Mouse (Mus musculus) neural tube, embryonic 11.5 days (tissue): ENCODE data around the gene Sema3b. TPM values are rescaled to one million over a fixed set of nuclear protein-coding genes. Genes with fewer than 3 reads are reported as not detected.

Experiments
- ATAC-seq: fragments of 200-750 bp; cut with Nextera tagmentation; 2 replicates; pipeline ENCODE4 v1.8.0; 2017; ENCODE audit warnings: moderate number of reproducible peaks, mild to moderate bottlenecking, moderate TSS enrichment, moderate library complexity; ENCODE audit not compliant: insufficient read depth, low FRiP score, low TSS enrichment
- DNase-seq: peaks from one replicate; pipeline ENCODE4 v3.0.0-alpha.2; 2015; ENCODE audit warnings: low spot score
- H3K27ac ChIP-seq: fragments of 300-500 bp; sonication (generic); 2 replicates; pipeline ENCODE4 v1.5.1; 2014; ENCODE audit warnings: low read depth, mild to moderate bottlenecking, low read length
- H3K27me3 ChIP-seq: fragments of 300-500 bp; sonication (generic); 2 replicates; pipeline ENCODE4 v1.6.1; 2014; ENCODE audit warnings: mild to moderate bottlenecking, low read length, mixed read lengths; ENCODE audit not compliant: control insufficient read depth, insufficient read depth
- H3K36me3 ChIP-seq: fragments of 300-500 bp; sonication (generic); 2 replicates; pipeline ENCODE4 v1.6.1; 2014; ENCODE audit warnings: mild to moderate bottlenecking, low read length, moderate library complexity, mixed read lengths; ENCODE audit not compliant: control insufficient read depth, insufficient read depth
- H3K4me1 ChIP-seq: fragments of 300-500 bp; sonication (generic); 2 replicates; pipeline ENCODE4 v1.6.1; 2014; ENCODE audit warnings: low read length, mixed read lengths; ENCODE audit not compliant: control insufficient read depth, insufficient read depth
- H3K4me2 ChIP-seq: fragments of 300-500 bp; sonication (generic); 2 replicates; pipeline ENCODE4 v1.6.1; 2014; ENCODE audit warnings: low read depth, mild to moderate bottlenecking, moderate library complexity
- H3K4me3 ChIP-seq: fragments of 300-500 bp; sonication (generic); 2 replicates; pipeline ENCODE4 v1.5.1; 2014; ENCODE audit warnings: low read depth, low read length
- H3K9ac ChIP-seq: fragments of 300-500 bp; sonication (generic); 2 replicates; pipeline ENCODE4 v1.6.1; 2014; ENCODE audit warnings: mild to moderate bottlenecking, low read length
- H3K9me3 ChIP-seq: fragments of 300-500 bp; sonication (generic); 2 replicates; pipeline ENCODE4 v1.6.1; 2016; ENCODE audit warnings: low read length; ENCODE audit not compliant: control insufficient read depth
- WGBS: fragments of 180-500 bp; shearing (Covaris S2); extraction: QIAGEN DNeasy Blood & Tissue Kit; methylation state at CpG from one replicate; pipeline ENCODE4 v1.1.7; 2014; 5-methylcytosine and 5-hydroxymethylcytosine counted together
- polyA plus RNA-seq: library from polyadenylated mRNA; unstranded; fragments of >200 nt; fragmentation: Nextera tagmentation; extraction: Ambion mirVana; gene quantifications from 2 replicates; pipeline ENCODE4 v1.2.1, GENCODE M21; 2014

Gene Sema3b
- polyA plus RNA-seq, 1 experiment from 2014 or later = 2.6 TPM

GRCm38 (mm10) chr9:107611456-107612190 is 2.6 kb upstream of the Sema3b start:
- Histone ChIP-seq H3K4me2 (peak overlapping the region; percentile 69), H3K4me1 (peaks cover 44% of the 10 kb centered on the region)
- 82% methylated on average over 6 of the region's 6 CpGs for WGBS

GRCm38 (mm10) chr9:107609433-107609830 is 403 bp upstream of the Sema3b start:
- Histone ChIP-seq H3K4me1 (peaks cover 38% of the 10 kb centered on the region), H3K9ac (no peak overlapping the region), H3K9me3 (no peaks in the 10 kb centered on the region), H3K4me2 (no peak overlapping the region), H3K27me3 (no peaks in the 10 kb centered on the region), H3K4me3 (no peak overlapping the region), H3K36me3 (no peaks in the 10 kb centered on the region), H3K27ac (no peak overlapping the region)
- no peak for DNase-seq
- WGBS = 68% methylated on average over 4 of the region's 4 CpGs
- ATAC-seq = no peak

More at GRCm38 (mm10) chr9:107611456-107612190, 2.6 kb upstream of the Sema3b start:
- Histone ChIP-seq H3K27me3 (no peaks in the 10 kb centered on the region), H3K4me3 (no peak overlapping the region), H3K27ac (peak overlapping the region; percentile 98), H3K9ac (peak overlapping the region; percentile 72), H3K9me3 (no peaks in the 10 kb centered on the region), H3K36me3 (peaks cover 15% of the 10 kb centered on the region)
- ATAC-seq (no peak), DNase-seq (no peak)

GRCm38 (mm10) chr9:107607653-107608245 is 1.3 kb downstream of the Sema3b start:
- WGBS = 55% methylated on average over 9 of the region's 9 CpGs

GRCm38 (mm10) chr9:107607036-107607435 is 2.0 kb downstream of the Sema3b start:
- no peaks in the 10 kb centered on the region for H3K36me3 ChIP-seq
- no peak overlapping the region for H3K27ac ChIP-seq
- no peak overlapping the region for H3K4me3 ChIP-seq
- no peaks in the 10 kb centered on the region for H3K27me3 ChIP-seq
- DNase-seq (no peak), ATAC-seq (no peak)
- H3K4me1 ChIP-seq = peaks cover 37% of the 10 kb centered on the region
- H3K9me3 ChIP-seq = no peaks in the 10 kb centered on the region
- H3K4me2 ChIP-seq = peak overlapping the region; percentile 2; the same call in 1 of the 2 replicates
- WGBS = 52% methylated on average over 2 of the region's 2 CpGs
- no peak overlapping the region for H3K9ac ChIP-seq

More at GRCm38 (mm10) chr9:107607653-107608245, 1.3 kb downstream of the Sema3b start:
- H3K36me3 ChIP-seq = no peaks in the 10 kb centered on the region
- H3K27me3 ChIP-seq = no peaks in the 10 kb centered on the region
- H3K4me2 ChIP-seq = no peak overlapping the region
- peaks cover 38% of the 10 kb centered on the region for H3K4me1 ChIP-seq
- no peak overlapping the region for H3K4me3 ChIP-seq
- no peak overlapping the region; the same call in 1 of the 2 replicates for H3K9ac ChIP-seq
- no peak overlapping the region for H3K27ac ChIP-seq
- no peaks in the 10 kb centered on the region for H3K9me3 ChIP-seq
- ATAC-seq (no peak), DNase-seq (no peak)

- Histone ChIP-seq H3K27ac (no peak overlapping the region; the same call in 1 of the 2 replicates), H3K9ac (no peak overlapping the region), H3K4me2 (peak overlapping the region; percentile 4; the same call in 1 of the 2 replicates), H3K4me3 (no peak overlapping the region), H3K27me3 (no peaks in the 10 kb centered on the region), H3K9me3 (no peaks in the 10 kb centered on the region), H3K36me3 (no peaks in the 10 kb centered on the region), H3K4me1 (peaks cover 32% of the 10 kb centered on the region)
- 6% methylated on average over 9 of the region's 9 CpGs for WGBS
- DNase-seq = no peak
- ATAC-seq = no peak
Measured at GRCm38 (mm10) chr9:107606591-107606990, 2.4 kb downstream of the Sema3b start.

GRCm38 (mm10) chr9:107605041-107605661 is 3.9 kb downstream of the Sema3b start:
- Histone ChIP-seq H3K4me2 (peak overlapping the region; percentile 15), H3K36me3 (no peaks in the 10 kb centered on the region), H3K27me3 (no peaks in the 10 kb centered on the region), H3K9me3 (no peaks in the 10 kb centered on the region), H3K27ac (no peak overlapping the region), H3K4me3 (no peak overlapping the region), H3K4me1 (peaks cover 27% of the 10 kb centered on the region), H3K9ac (no peak overlapping the region)
- 37% methylated on average over 23 of the region's 23 CpGs for WGBS
- no peak for ATAC-seq
- DNase-seq = no peak

GRCm38 (mm10) chr9:107603251-107603650 is 5.8 kb downstream of the Sema3b start:
- ATAC-seq (no peak), DNase-seq (no peak)
- peaks cover 21% of the 10 kb centered on the region for H3K4me1 ChIP-seq
- H3K9ac ChIP-seq = no peak overlapping the region; the same call in 1 of the 2 replicates
- no peaks in the 10 kb centered on the region for H3K36me3 ChIP-seq
- no peak overlapping the region for H3K4me2 ChIP-seq
- H3K27me3 ChIP-seq = no peaks in the 10 kb centered on the region
- 81% methylated on average over 6 of the region's 6 CpGs for WGBS
- no peaks in the 10 kb centered on the region for H3K9me3 ChIP-seq
- H3K27ac ChIP-seq = no peak overlapping the region
- H3K4me3 ChIP-seq = no peak overlapping the region

GRCm38 (mm10) chr9:107602068-107602648 is 6.9 kb downstream of the Sema3b start:
- peak overlapping the region; percentile 27 for H3K9ac ChIP-seq
- no peaks in the 10 kb centered on the region for H3K27me3 ChIP-seq
- H3K4me2 ChIP-seq = no peak overlapping the region
- ATAC-seq (no peak), DNase-seq (peak; percentile 93)
- H3K4me1 ChIP-seq = peaks cover 16% of the 10 kb centered on the region
- H3K9me3 ChIP-seq = no peaks in the 10 kb centered on the region
- H3K27ac ChIP-seq = no peak overlapping the region
- 14% methylated on average over 10 of the region's 10 CpGs for WGBS
- H3K4me3 ChIP-seq = no peak overlapping the region
- no peaks in the 10 kb centered on the region for H3K36me3 ChIP-seq
